Mouse (Mus musculus) sigmoid colon, adult 10 weeks (tissue): ENCODE measurements around the gene Apcs. TPM values are rescaled to one million over a fixed set of nuclear protein-coding genes. Genes with fewer than 3 reads are reported as not detected.

ENCODE experiments used
- polyA plus RNA-seq: library from polyadenylated mRNA; stranded (reverse); fragments of 350-450 nt; fragmentation: Illumina TruSeq; extraction: RNeasy Lipid Tissue Mini Kit (QIAGEN cat#74804); gene quantifications from one replicate; pipeline ENCODE4 v1.2.3, GENCODE M21; 2014; ENCODE audit warnings: low read depth, low replicate concordance

The Apcs gene
- polyA plus RNA-seq, result not detected

DNA sequence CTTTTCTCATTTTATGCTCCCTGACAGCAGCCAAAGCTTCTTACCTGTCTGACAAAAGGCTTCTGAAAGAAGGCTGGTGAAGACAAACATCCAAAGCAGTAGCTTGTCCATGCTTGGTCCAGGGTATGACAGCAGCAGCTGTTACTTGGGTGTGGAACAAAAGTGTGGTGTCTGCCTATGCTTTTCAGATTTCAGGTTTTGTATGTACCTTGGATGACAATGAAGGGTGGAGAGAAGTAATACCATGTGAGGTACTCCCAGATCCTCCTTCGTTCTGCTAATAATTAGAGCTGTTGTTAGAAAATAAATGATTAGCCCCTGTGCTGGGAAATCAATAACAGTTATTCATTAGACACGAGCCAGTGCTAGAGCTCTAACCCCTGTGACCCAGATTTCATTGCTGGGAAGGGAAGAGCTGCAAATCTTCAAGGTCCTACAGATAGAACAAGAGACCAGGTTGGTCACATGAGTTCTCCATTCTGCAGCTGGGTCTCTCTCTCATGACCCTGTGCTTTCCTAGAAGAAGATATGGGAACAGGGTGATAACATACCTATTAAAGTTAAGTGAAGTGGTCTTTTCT lies at the start of gene Apcs:
Apcs (minus strand) TSS at position 265 of the 581 bp plus-strand sequence.

Other genes starting within 250 kb of the Apcs start
- gene Crp, start 197.0 kb downstream of the Apcs start, polyA plus RNA-seq, result not detected
- not detected for gene Olfr16, start 55.4 kb upstream of the Apcs start, polyA plus RNA-seq
- gene Olfr1408, start 242.3 kb upstream of the Apcs start, polyA plus RNA-seq, result not detected